12 mouse cellular contexts compared by ENCODE assay signal in genomic region chr12:95171051-95171450, GRCm38 (mm10).
DNase-seq lines count a peak whose midpoint lies in the region.
"Had no signal": no experiment of that assay in that cellular context is flagged by ENCODE, and none has a peak within 500 bp of the region (broad histone marks: within the 10 kb centered on the region; RNA-seq: fewer than 3 reads in every experiment).

No protein-coding gene starts in this region.

- DNase-seq in frontal cortex, adult 2 months (ENCODE audit: extremely low spot score in 1 of 2, low spot score in 1 of 2): peak; percentile 6 to 20
- no peak for DNase-seq in frontal cortex, postnatal 14 days (ENCODE audit: low spot score in 2 of 2)
- DNase-seq in frontal cortex, postnatal 10 days (ENCODE audit: low spot score in 2 of 2): peak; percentile 3 to 6
- peak; percentile 16 for DNase-seq in layer of hippocampus, adult 9-10 months (ENCODE audit: low spot score)
- peak; percentile 4 to 18 for DNase-seq in right cerebral cortex, postnatal 36 days (ENCODE audit: low spot score in 2 of 2)
- no peak for DNase-seq in thymus, postnatal 10 days (ENCODE audit: low spot score in 2 of 2)
- no peak for DNase-seq in cerebellum, adult 11 months
- DNase-seq: adrenal gland, postnatal 25 days; cerebellum, adult 9-11 months; liver, embryonic 13.5 days; midbrain, embryonic 14.5 days; thymus, postnatal 4 days had no signal

Comparison
In these comparisons a context has a peak if more than half of its experiments do, and no peak if none do; other contexts are left out.
1. DNase-seq: peak in frontal cortex, adult 2 months (2 of 2), frontal cortex, postnatal 10 days (2 of 2), layer of hippocampus, adult 9-10 months (single experiment) and right cerebral cortex, postnatal 36 days (2 of 2); none in frontal cortex, postnatal 14 days (0 of 2), thymus, postnatal 10 days (0 of 2) and cerebellum, adult 11 months (single experiment).